Mouse (Mus musculus) erythroblast, embryonic 14.5 days (primary cell): Measurements from ENCODE around the gene Taf7l.

Experiments
- GATA1 ChIP-seq: IDR thresholded peaks from 2 replicates; pipeline ENCODE4 v1.6.1; 2012; ENCODE audit warnings: low read length, inconsistent platforms, mixed read lengths
- TAL1 ChIP-seq: IDR thresholded peaks from 3 replicates; pipeline ENCODE4 v1.6.1; 2012; ENCODE audit warnings: low read length, inconsistent platforms, mixed read lengths

DNA sequence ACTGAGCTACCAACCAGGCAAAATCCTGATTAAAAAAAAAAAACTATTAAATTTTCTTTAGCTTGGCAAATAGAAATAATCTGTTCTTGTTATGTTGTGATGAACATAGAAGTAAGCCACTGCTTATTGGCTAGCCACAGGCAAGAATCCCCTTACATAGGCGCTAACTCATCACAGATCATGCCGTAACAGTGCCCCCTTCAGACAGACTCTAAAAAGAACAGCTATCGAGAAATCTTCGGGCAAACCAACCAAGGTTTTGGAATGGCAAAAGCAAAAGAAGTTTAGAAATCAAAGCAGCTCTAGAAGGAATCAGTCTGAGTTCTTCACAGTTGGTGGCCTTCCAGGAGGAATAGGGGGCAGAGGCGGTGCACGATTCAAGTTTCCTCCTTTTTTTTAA lies 31.7 kb upstream of the Taf7l start:
- TF ChIP-seq GATA1 = no peak
- TF ChIP-seq TAL1 = no peak
